In genomic region chr3:151910851-151911250, GRCm38 (mm10) we compare ENCODE assay signal across 20 mouse cellular contexts.
DNase-seq lines count a peak whose midpoint lies in the region; TF ChIP-seq lines count a peak whose summit lies in the region.
"Had no signal": no experiment of that assay in that cellular context is flagged by ENCODE, and none has a peak within 500 bp of the region (broad histone marks: within the 10 kb centered on the region; RNA-seq: fewer than 3 reads in every experiment).

No protein-coding gene starts in this region.

- H3K36me3 ChIP-seq in heart, adult 2 months (ENCODE audit: control insufficient read depth, insufficient read depth, low read length) = no peaks in the 10 kb centered on the region
- H3K36me3 ChIP-seq: G1E had no signal

- 76% methylated on average over 2 of the region's 2 CpGs for WGBS in heart, adult 2 months

- TF ChIP-seq CTCF in heart, adult 2 months (IDR thresholded peaks at IDR 0.05) = no peak

- TF ChIP-seq POLR2A in heart, adult 2 months (IDR thresholded peaks at IDR 0.05; ENCODE audit: insufficient read depth, low read depth, low read length) = no peak

- no peak overlapping the region for H3K4me3 ChIP-seq in heart, adult 2 months

- H3K27me3 ChIP-seq in heart, adult 2 months (ENCODE audit: control insufficient read depth, insufficient read depth, low read length) = no peaks in the 10 kb centered on the region
- H3K27me3 ChIP-seq: CH12.LX, Patski had no signal

- H3K4me1 ChIP-seq in heart, adult 2 months (ENCODE audit: control insufficient read depth, insufficient read depth, low read length) = no peaks in the 10 kb centered on the region; the same call in 1 of the 2 replicates

- no peaks in the 10 kb centered on the region for H3K79me2 ChIP-seq in heart, adult 2 months (replicated peaks; ENCODE audit: control insufficient read depth, insufficient read depth, low read length)

- no peak overlapping the region for H3K9ac ChIP-seq in heart, adult 2 months (ENCODE audit: low read depth, low read length)

- DNase-seq in adrenal gland, adult 2 months = peak; percentile 15
- no peak for DNase-seq in adrenal gland, adult 18-20 months (ENCODE audit: low spot score in 2 of 2)
- DNase-seq in heart, adult 11 months = peak; percentile 80
- DNase-seq in heart, adult 2 months = no peak
- DNase-seq in 3T3-L1 (ENCODE audit: low read depth, low spot score) = peak; percentile 46
- no peak for DNase-seq in gastrocnemius, postnatal 14 days
- DNase-seq: adrenal gland, adult 8-10 months; adrenal gland, postnatal 10 days; adrenal gland, postnatal 14 days; adrenal gland, postnatal 25 days; B cell, adult 2 months; cerebellum, adult 11 months; cerebellum, adult 11-12 months; cerebellum, adult 18-20 months; cerebellum, adult 2 months; cerebellum, adult 8-10 months; cerebellum, adult 9-10 months had no signal

- no peak overlapping the region for H3K27ac ChIP-seq in heart, adult 2 months

- intact Hi-C loops in heart, adult 2 months (cut with DNase I) = loop anchor here (5.0 kb wide), 1 partner anchor 69 kb away; no protein-coding TSS in a partner anchor
- intact Hi-C loops in gastrocnemius, postnatal 14 days (cut with DNase I; ENCODE audit: low total_unique reads) = no loop called here

- TF ChIP-seq EP300 in heart, adult 2 months (IDR thresholded peaks at IDR 0.05; ENCODE audit: insufficient read depth, low read depth, low read length) = no peak

Comparison
In these comparisons a context has a peak if more than half of its experiments do, and no peak if none do; other contexts are left out.
1. DNase-seq: peak in adrenal gland, adult 2 months (single experiment), heart, adult 11 months (single experiment) and 3T3-L1 (single experiment); none in adrenal gland, adult 18-20 months (0 of 2), heart, adult 2 months (0 of 2) and gastrocnemius, postnatal 14 days (single experiment).